Mouse (Mus musculus) forebrain, postnatal 0 days (tissue): ENCODE measurements around the gene Btbd11. TPM values are rescaled to one million over a fixed set of nuclear protein-coding genes. Genes with fewer than 3 reads are reported as not detected.

Source experiments
- ATAC-seq: fragments of 200-750 bp; cut with Nextera tagmentation; 2 replicates; pipeline ENCODE4 v1.8.0; 2017; ENCODE audit warnings: mild to moderate bottlenecking, moderate library complexity
- DNase-seq: peaks from one replicate; pipeline ENCODE4 v3.0.0-alpha.2; 2015
- H3K27ac ChIP-seq: fragments of 300-500 bp; sonication (generic); 2 replicates; pipeline ENCODE4 v1.5.1; 2014; ENCODE audit warnings: low read depth, mild to moderate bottlenecking, antibody characterized with exemption, low read length, moderate library complexity, mixed read lengths
- H3K27me3 ChIP-seq: fragments of 300-500 bp; sonication (generic); 2 replicates; pipeline ENCODE4 v1.6.1; 2014; ENCODE audit warnings: mild to moderate bottlenecking, low read length, mixed read lengths; ENCODE audit not compliant: insufficient read depth
- H3K36me3 ChIP-seq: fragments of 300-500 bp; sonication (generic); 2 replicates; pipeline ENCODE4 v1.6.1; 2014; ENCODE audit warnings: mild to moderate bottlenecking, moderate library complexity; ENCODE audit not compliant: insufficient read depth
- H3K4me1 ChIP-seq: fragments of 300-500 bp; sonication (generic); 2 replicates; pipeline ENCODE4 v1.6.1; 2014; ENCODE audit warnings: antibody characterized with exemption; ENCODE audit not compliant: insufficient read depth
- H3K4me2 ChIP-seq: fragments of 300-500 bp; sonication (generic); 2 replicates; pipeline ENCODE4 v1.6.1; 2014; ENCODE audit warnings: low read depth, mild to moderate bottlenecking, moderate library complexity
- H3K4me3 ChIP-seq: fragments of 300-500 bp; sonication (generic); 2 replicates; pipeline ENCODE4 v1.5.1; 2014; ENCODE audit warnings: low read depth, low read length, mixed read lengths
- H3K9ac ChIP-seq: fragments of 300-500 bp; sonication (generic); 2 replicates; pipeline ENCODE4 v1.6.1; 2014; ENCODE audit warnings: mild to moderate bottlenecking
- H3K9me3 ChIP-seq: fragments of 300-500 bp; sonication (generic); 2 replicates; pipeline ENCODE4 v1.6.1; 2016; ENCODE audit warnings: low read length
- CTCF ChIP-seq: sonication (generic); IDR thresholded peaks from 2 replicates; pipeline ENCODE4 v1.5.1; 2016; ENCODE audit warnings: antibody characterized with exemption, control low read depth, low read depth
- WGBS: fragments of 180-500 bp; shearing (Covaris S2); extraction: QIAGEN DNeasy Blood & Tissue Kit; methylation state at CpG from one replicate; pipeline ENCODE4 v1.1.7; 2014; 5-methylcytosine and 5-hydroxymethylcytosine counted together
- polyA plus RNA-seq: library from polyadenylated mRNA; unstranded; fragments of >200 nt; fragmentation: Nextera tagmentation; extraction: Ambion mirVana; gene quantifications from 2 replicates; pipeline ENCODE4 v1.2.1, GENCODE M21; 2015
- total RNA-seq: library from RNA; depleted of rRNA; stranded (reverse); fragments of >200 nt; gene quantifications from 2 replicates; pipeline ENCODE4 v1.2.3, GENCODE M21; 2014

Gene Btbd11
- total and polyA plus RNA-seq, 2 experiments from 2014 or later: 9.9 to 22.5 TPM

DNA sequence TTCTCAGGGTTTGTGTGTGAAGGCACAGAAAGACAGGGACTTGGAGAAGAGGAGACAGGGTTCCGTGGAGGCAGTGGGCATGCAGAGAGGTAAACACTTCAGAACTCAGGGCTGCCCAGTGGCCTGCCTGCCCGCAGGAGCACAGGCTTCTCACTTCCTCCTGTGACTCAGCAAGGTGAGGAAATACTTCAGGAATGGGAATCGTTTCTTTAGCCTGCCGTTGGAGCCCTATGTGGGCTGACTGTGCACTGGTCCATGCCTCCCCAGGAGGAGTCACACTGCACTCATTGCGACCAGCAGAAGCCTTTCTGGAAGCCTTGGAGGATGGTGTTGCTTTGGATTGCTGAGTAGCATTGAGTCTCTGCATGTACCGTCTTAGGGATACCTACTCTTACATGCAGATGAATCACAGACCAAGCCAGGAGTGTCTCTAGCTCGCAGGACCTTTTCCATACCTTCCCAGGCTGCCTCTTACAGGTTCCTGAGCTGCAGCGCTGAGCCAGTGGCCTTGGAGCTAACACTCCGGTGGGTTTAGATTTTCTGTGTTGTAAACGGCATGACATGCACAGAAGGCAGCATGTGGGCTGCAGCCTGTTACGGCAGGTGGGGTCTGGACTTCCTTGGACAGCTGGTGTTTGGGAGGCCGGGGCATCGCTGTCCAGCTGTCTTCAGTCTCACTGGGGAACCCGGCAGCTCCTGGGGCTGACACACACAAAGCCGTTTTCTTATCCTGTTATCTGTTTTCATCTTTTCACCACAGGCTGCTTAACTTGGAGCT, 34.4 kb downstream of the Btbd11 start:
- Histone ChIP-seq H3K4me2 (no peak overlapping the region), H3K9me3 (no peaks in the 10 kb centered on the region), H3K36me3 (no peaks in the 10 kb centered on the region), H3K4me3 (no peak overlapping the region), H3K9ac (no peak overlapping the region), H3K27ac (no peak overlapping the region), H3K4me1 (no peaks in the 10 kb centered on the region), H3K27me3 (no peaks in the 10 kb centered on the region)
- WGBS: 57% methylated on average over 15 of the region's 15 CpGs
- DNase-seq: peak; percentile 27
- ATAC-seq: peak; percentile 10; the same call in 1 of the 2 replicates
- no peak for TF ChIP-seq CTCF

- Histone ChIP-seq H3K27ac (no peak overlapping the region), H3K4me3 (no peak overlapping the region), H3K9ac (no peak overlapping the region), H3K36me3 (no peaks in the 10 kb centered on the region), H3K4me2 (no peak overlapping the region), H3K27me3 (no peaks in the 10 kb centered on the region), H3K4me1 (no peaks in the 10 kb centered on the region), H3K9me3 (no peaks in the 10 kb centered on the region)
- ATAC-seq (0 out of 2 replicates have a peak, but pooled peaks have one; percentile 1), DNase-seq (no peak)
- TF ChIP-seq CTCF: no peak
- 65% methylated on average over 4 of the region's 4 CpGs for WGBS
Observed at GRCm38 (mm10) chr10:85421629-85422012, 35.0 kb downstream of the Btbd11 start.

DNA sequence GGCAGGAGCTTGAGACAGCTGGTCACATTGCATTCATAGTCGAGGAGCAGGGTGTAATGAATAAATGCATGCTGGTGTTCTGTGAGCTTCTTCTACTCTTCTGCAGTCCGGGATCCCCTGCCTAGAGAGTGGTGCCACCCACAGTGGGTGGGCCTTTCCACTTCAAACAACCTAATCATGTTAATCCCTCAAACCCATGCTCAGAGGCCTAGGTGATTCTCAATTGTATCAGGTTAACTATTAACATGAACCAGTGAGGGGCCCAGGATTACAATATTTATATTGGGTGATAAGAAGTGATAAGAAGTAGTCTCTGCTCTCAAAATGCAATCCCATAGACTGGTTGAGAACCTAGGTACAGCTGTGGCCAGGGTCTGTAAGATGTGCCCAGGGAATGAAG, 39.1 kb downstream of the Btbd11 start:
- H3K4me2 ChIP-seq: no peak overlapping the region
- WGBS: 86% methylated on average over 2 of the region's 2 CpGs
- no peak for ATAC-seq

GRCm38 (mm10) chr10:85437217-85437616, 50.6 kb downstream of the Btbd11 start:
- Histone ChIP-seq H3K4me3 (no peak overlapping the region), H3K36me3 (no peaks in the 10 kb centered on the region), H3K4me2 (no peak overlapping the region), H3K9me3 (no peaks in the 10 kb centered on the region), H3K4me1 (no peaks in the 10 kb centered on the region), H3K9ac (no peak overlapping the region), H3K27me3 (no peaks in the 10 kb centered on the region), H3K27ac (no peak overlapping the region)
- WGBS: 87% methylated on average over 3 of the region's 3 CpGs
- no peak for TF ChIP-seq CTCF
- ATAC-seq (no peak), DNase-seq (no peak)

More for the DNA sequence above, 39.1 kb downstream of the Btbd11 start:
- Histone ChIP-seq H3K36me3 (no peaks in the 10 kb centered on the region), H3K9ac (no peak overlapping the region), H3K4me3 (no peak overlapping the region), H3K4me1 (no peaks in the 10 kb centered on the region), H3K27me3 (no peaks in the 10 kb centered on the region), H3K9me3 (no peaks in the 10 kb centered on the region), H3K27ac (no peak overlapping the region)
- TF ChIP-seq CTCF: no peak
- no peak for DNase-seq

GRCm38 (mm10) chr10:85443371-85443770, 56.8 kb downstream of the Btbd11 start:
- 93% methylated on average over 3 of the region's 3 CpGs for WGBS
- no peak overlapping the region for H3K9ac ChIP-seq
- no peak for ATAC-seq
- no peaks in the 10 kb centered on the region for H3K36me3 ChIP-seq
- no peaks in the 10 kb centered on the region for H3K9me3 ChIP-seq
- no peaks in the 10 kb centered on the region for H3K4me1 ChIP-seq
- TF ChIP-seq CTCF: no peak
- H3K27me3 ChIP-seq: no peaks in the 10 kb centered on the region
- no peak overlapping the region for H3K4me3 ChIP-seq
- DNase-seq: no peak
- H3K4me2 ChIP-seq: no peak overlapping the region
- no peak overlapping the region for H3K27ac ChIP-seq

GRCm38 (mm10) chr10:85445891-85446290, 59.3 kb downstream of the Btbd11 start:
- H3K4me1 ChIP-seq: no peaks in the 10 kb centered on the region
- no peak for DNase-seq
- WGBS: 95% methylated on average over 3 of the region's 3 CpGs
- no peak overlapping the region for H3K4me2 ChIP-seq
- H3K27ac ChIP-seq: no peak overlapping the region
- no peaks in the 10 kb centered on the region for H3K27me3 ChIP-seq
- H3K36me3 ChIP-seq: no peaks in the 10 kb centered on the region
- ATAC-seq: no peak
- no peaks in the 10 kb centered on the region for H3K9me3 ChIP-seq
- TF ChIP-seq CTCF: no peak
- H3K4me3 ChIP-seq: no peak overlapping the region
- no peak overlapping the region for H3K9ac ChIP-seq

DNA sequence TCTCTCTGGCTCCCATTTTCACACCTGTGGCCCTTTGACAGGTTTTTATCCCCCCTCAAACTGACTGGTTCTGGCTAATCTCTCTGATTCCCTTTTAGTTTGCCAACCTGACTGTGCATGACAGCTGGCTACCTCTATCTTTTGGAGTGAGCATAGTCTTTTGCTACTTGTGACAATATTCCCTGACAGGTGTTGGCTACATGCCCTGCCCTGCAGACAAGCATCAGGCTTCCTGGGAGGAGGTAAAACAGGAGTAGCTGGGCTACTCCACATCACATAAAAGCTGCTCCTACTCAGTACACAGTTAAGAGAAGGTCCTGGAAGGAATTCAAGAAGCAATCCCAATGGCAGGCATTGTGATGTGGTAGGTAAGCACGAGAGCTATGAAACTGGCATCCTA, 60.1 kb downstream of the Btbd11 start:
- Histone ChIP-seq H3K27me3 (no peaks in the 10 kb centered on the region), H3K9ac (no peak overlapping the region), H3K36me3 (no peaks in the 10 kb centered on the region), H3K9me3 (no peaks in the 10 kb centered on the region), H3K4me1 (no peaks in the 10 kb centered on the region), H3K4me2 (no peak overlapping the region), H3K4me3 (no peak overlapping the region), H3K27ac (no peak overlapping the region)
- ATAC-seq: no peak
- no peak for DNase-seq
- no peak for TF ChIP-seq CTCF
- WGBS: 41% methylated on average over 1 of the region's 1 CpGs
